Mouse (Mus musculus): Measurements from ENCODE around the gene Myom3. TPM values are rescaled to one million over a fixed set of nuclear protein-coding genes. Genes with fewer than 3 reads are reported as not detected.

The Myom3 gene
- polyA plus RNA-seq, 1 experiment from 2014 or later = 3.0 TPM

GRCm38 (mm10) chr4:135855080-135855479, 95.6 kb downstream of the Myom3 start:
- ATAC-seq (no peak), DNase-seq (ENCODE audit: low spot score) (peak; percentile 57)
- H3K4me3 ChIP-seq (ENCODE audit: low read depth, low read length) = peak overlapping the region; percentile 95
- 0 out of 2 replicates have a peak, but pooled peaks cover 4% of the 10 kb centered on the region for H3K36me3 ChIP-seq (ENCODE audit: insufficient read depth, low read length)
- peak overlapping the region; percentile 46 for H3K9ac ChIP-seq (replicated peaks; ENCODE audit: low read depth)
- peaks cover 6% of the 10 kb centered on the region for H3K4me1 ChIP-seq (ENCODE audit: insufficient read depth, low read depth, low read length)
- peak overlapping the region; percentile 82 for H3K27ac ChIP-seq (ENCODE audit: low read length)
- no peaks in the 10 kb centered on the region for H3K27me3 ChIP-seq (replicated peaks; ENCODE audit: insufficient read depth, low read length)
- H3K9me3 ChIP-seq (ENCODE audit: low read length) = no peaks in the 10 kb centered on the region
- TF ChIP-seq EP300 (IDR thresholded peaks at IDR 0.05) (no peak), CTCF (IDR thresholded peaks at IDR 0.05) (peak; percentile 34; the same call in 1 of the 2 replicates)
- H3K4me2 ChIP-seq (replicated peaks; ENCODE audit: low read depth, low read length) = peak overlapping the region; percentile 65
- 4% methylated on average over 6 of the region's 6 CpGs for WGBS

- DNase-seq (ENCODE audit: low spot score) (peak; percentile 99), ATAC-seq (peak; percentile 98)
- Histone ChIP-seq H3K4me1 (ENCODE audit: insufficient read depth, low read depth, low read length) (peaks cover 6% of the 10 kb centered on the region), H3K9ac (replicated peaks; ENCODE audit: low read depth) (peak within 1 kb of the TSS; percentile 76), H3K4me2 (replicated peaks; ENCODE audit: low read depth, low read length) (peak within 1 kb of the TSS; percentile 65), H3K27me3 (replicated peaks; ENCODE audit: insufficient read depth, low read length) (no peaks in the 10 kb centered on the region), H3K27ac (ENCODE audit: low read length) (peak within 1 kb of the TSS; percentile 97), H3K36me3 (ENCODE audit: insufficient read depth, low read length) (0 out of 2 replicates have a peak, but pooled peaks cover 4% of the 10 kb centered on the region), H3K9me3 (ENCODE audit: low read length) (no peaks in the 10 kb centered on the region), H3K4me3 (ENCODE audit: low read depth, low read length) (peak within 1 kb of the TSS; percentile 95)
- WGBS = 0% methylated on average over 56 of the region's 67 CpGs
- peak; percentile 49; the same call in 1 of the 2 replicates for TF ChIP-seq EP300 (IDR thresholded peaks at IDR 0.05)
- no peak for TF ChIP-seq CTCF (IDR thresholded peaks at IDR 0.05)
Measured at GRCm38 (mm10) chr4:135855536-135856222, 96.2 kb downstream of the Myom3 start, which contains the start of gene Srsf10. Gene Srsf10, plus strand, starts transcription at chr4:135855747.

- peak; percentile 85 for DNase-seq (ENCODE audit: low spot score)
- H3K4me2 ChIP-seq (replicated peaks; ENCODE audit: low read depth, low read length) = peak overlapping the region; percentile 65
Measured at GRCm38 (mm10) chr4:135856223-135857091, 96.9 kb downstream of the Myom3 start.

GRCm38 (mm10) chr4:135857597-135858186, 98.2 kb downstream of the Myom3 start:
- no peaks in the 10 kb centered on the region for H3K27me3 ChIP-seq (replicated peaks; ENCODE audit: insufficient read depth, low read length)
- H3K4me1 ChIP-seq (ENCODE audit: insufficient read depth, low read depth, low read length) = peaks cover 9% of the 10 kb centered on the region
- ATAC-seq = no peak
- TF ChIP-seq CTCF (IDR thresholded peaks at IDR 0.05) = no peak
- no peak for TF ChIP-seq EP300 (IDR thresholded peaks at IDR 0.05)
- 0 out of 2 replicates have a peak, but pooled peaks cover 4% of the 10 kb centered on the region for H3K36me3 ChIP-seq (ENCODE audit: insufficient read depth, low read length)
- H3K9me3 ChIP-seq (ENCODE audit: low read length) = no peaks in the 10 kb centered on the region
- DNase-seq (ENCODE audit: low spot score) = peak; percentile 52
- H3K9ac ChIP-seq (replicated peaks; ENCODE audit: low read depth) = 0 out of 2 replicates have a peak overlapping the region, but pooled peaks have one; percentile 19
- no peak overlapping the region for H3K27ac ChIP-seq (ENCODE audit: low read length)
- peak overlapping the region; percentile 65 for H3K4me2 ChIP-seq (replicated peaks; ENCODE audit: low read depth, low read length)
- H3K4me3 ChIP-seq (ENCODE audit: low read depth, low read length) = peak overlapping the region; percentile 95; the same call in 1 of the 2 replicates
- 4% methylated on average over 7 of the region's 7 CpGs for WGBS

More at GRCm38 (mm10) chr4:135856223-135857091, 96.9 kb downstream of the Myom3 start:
- peak; percentile 67 for ATAC-seq
- Histone ChIP-seq H3K4me3 (ENCODE audit: low read depth, low read length) (peak overlapping the region; percentile 95), H3K4me1 (ENCODE audit: insufficient read depth, low read depth, low read length) (peaks cover 9% of the 10 kb centered on the region), H3K27ac (ENCODE audit: low read length) (peak overlapping the region; percentile 97), H3K9ac (replicated peaks; ENCODE audit: low read depth) (peak overlapping the region; percentile 76), H3K36me3 (ENCODE audit: insufficient read depth, low read length) (0 out of 2 replicates have a peak, but pooled peaks cover 4% of the 10 kb centered on the region), H3K27me3 (replicated peaks; ENCODE audit: insufficient read depth, low read length) (no peaks in the 10 kb centered on the region), H3K9me3 (ENCODE audit: low read length) (no peaks in the 10 kb centered on the region)
- TF ChIP-seq CTCF (IDR thresholded peaks at IDR 0.05) = peak; percentile 2; the same call in 1 of the 2 replicates
- 0 out of 2 replicates have a peak, but pooled peaks have one; percentile 8 for TF ChIP-seq EP300 (IDR thresholded peaks at IDR 0.05)
- under 1% methylated on average over 64 of the region's 91 CpGs for WGBS

Other genes starting within 250 kb of the Myom3 start
- gene Grhl3, start 186.1 kb upstream of the Myom3 start, polyA plus RNA-seq (2015; fragmentation: Nextera tagmentation; extraction: Ambion mirVana) = 1.2 and 1.5 TPM in 2 replicates
- gene Ifnlr1, start 73.4 kb upstream of the Myom3 start, polyA plus RNA-seq (2015; fragmentation: Nextera tagmentation; extraction: Ambion mirVana) = 2.7 and 3.7 TPM in 2 replicates
- gene Il22ra1, start 31.5 kb upstream of the Myom3 start, polyA plus RNA-seq (2015; fragmentation: Nextera tagmentation; extraction: Ambion mirVana) = not detected in 2 replicates
- 153 and 160 TPM in 2 replicates for gene Srsf10, start 96.0 kb downstream of the Myom3 start, polyA plus RNA-seq (2015; fragmentation: Nextera tagmentation; extraction: Ambion mirVana)
- gene Pnrc2, start 114.1 kb downstream of the Myom3 start, polyA plus RNA-seq (2015; fragmentation: Nextera tagmentation; extraction: Ambion mirVana) = 139 and 145 TPM in 2 replicates
- gene Cnr2, start 135.7 kb downstream of the Myom3 start, polyA plus RNA-seq (2015; fragmentation: Nextera tagmentation; extraction: Ambion mirVana) = 1.9 and 2.2 TPM in 2 replicates
- 107 and 131 TPM in 2 replicates for gene Fuca1, start 161.0 kb downstream of the Myom3 start, polyA plus RNA-seq (2015; fragmentation: Nextera tagmentation; extraction: Ambion mirVana)
- gene Hmgcl, start 186.7 kb downstream of the Myom3 start, polyA plus RNA-seq (2015; fragmentation: Nextera tagmentation; extraction: Ambion mirVana) = 63.6 and 67.7 TPM in 2 replicates
- 37.0 and 40.5 TPM in 2 replicates for gene Gale, start 204.0 kb downstream of the Myom3 start, polyA plus RNA-seq (2015; fragmentation: Nextera tagmentation; extraction: Ambion mirVana)
- 103 and 115 TPM in 2 replicates for gene Lypla2, start 212.9 kb downstream of the Myom3 start, polyA plus RNA-seq (2015; fragmentation: Nextera tagmentation; extraction: Ambion mirVana)
- 35.3 and 39.6 TPM in 2 replicates for gene Pithd1, start 227.5 kb downstream of the Myom3 start, polyA plus RNA-seq (2015; fragmentation: Nextera tagmentation; extraction: Ambion mirVana)

Data from lung, postnatal 0 days (tissue).